Mouse (Mus musculus): ENCODE data around the gene Plac8.

The Plac8 gene

GRCm38 (mm10) chr5:100578863-100579411 is 6.9 kb upstream of the Plac8 start:
- DNase-seq = no peak

GRCm38 (mm10) chr5:100574771-100575170 is 2.7 kb upstream of the Plac8 start:
- DNase-seq = no peak

GRCm38 (mm10) chr5:100573256-100573655 is 1.2 kb upstream of the Plac8 start:
- DNase-seq = no peak

GRCm38 (mm10) chr5:100570716-100571115 is 1.3 kb downstream of the Plac8 start:
- DNase-seq = no peak

DNA sequence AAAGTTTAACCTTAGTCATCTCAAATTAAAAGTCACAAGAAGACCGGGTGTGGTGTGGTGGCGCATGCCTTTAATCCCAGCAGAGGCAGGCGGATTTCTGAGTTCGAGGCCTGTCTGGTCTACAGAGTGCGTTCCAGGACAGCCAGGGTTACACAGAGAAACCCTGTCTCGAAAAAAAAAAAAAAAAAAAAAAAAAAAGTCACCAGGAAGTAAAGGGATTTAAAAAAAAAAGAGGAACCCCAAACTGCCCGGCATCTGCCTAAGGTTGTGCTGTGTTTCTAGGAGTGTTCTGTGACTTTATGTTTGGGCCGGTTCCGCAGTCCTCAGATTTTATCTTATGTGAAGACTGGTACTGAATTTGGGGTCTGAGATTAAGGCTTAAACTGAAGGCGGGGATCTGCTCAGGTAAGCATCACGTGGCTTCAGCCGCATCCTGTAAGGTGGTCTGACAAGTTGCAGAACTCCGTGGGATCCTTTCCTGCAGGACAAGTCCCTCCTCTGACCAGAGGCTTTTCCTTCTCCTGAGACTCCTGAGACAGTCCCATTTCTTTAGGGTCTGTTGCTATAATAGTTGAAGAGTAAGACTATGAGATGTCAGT is 1.9 kb downstream of the Plac8 start:
- DNase-seq = no peak

DNA sequence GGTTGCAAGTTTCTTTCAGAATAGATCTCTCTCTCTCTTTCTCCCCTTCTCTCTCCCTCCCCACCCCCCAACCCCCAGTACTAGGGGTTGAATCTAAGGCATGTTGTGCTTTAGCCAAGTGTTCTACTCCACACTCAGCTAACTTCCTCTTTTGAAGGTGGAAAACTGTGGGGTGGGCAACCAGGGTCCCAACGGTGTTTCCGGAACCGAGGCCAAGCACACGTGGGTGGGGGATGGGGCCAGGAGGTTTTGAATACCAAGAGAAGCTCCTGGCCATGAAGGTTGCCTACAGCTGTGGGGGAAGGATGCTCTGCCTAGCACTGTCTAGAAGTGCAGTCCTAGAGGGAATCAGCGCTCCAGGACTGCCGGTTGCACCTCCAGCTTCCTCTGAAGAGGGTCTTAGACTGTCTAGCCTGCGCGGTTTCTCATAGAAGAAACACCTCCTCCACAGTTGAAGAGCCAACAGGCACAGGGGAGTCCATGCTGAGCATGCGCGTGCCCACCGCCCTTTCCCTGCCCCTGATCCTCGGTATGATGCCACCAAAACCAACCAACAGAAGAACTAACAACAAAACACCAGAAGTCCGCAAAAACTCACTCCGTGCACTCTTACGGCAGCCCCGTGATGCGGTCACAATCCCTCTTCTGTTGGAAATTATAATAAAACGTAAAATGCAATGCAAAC is 2.7 kb downstream of the Plac8 start:
- DNase-seq = no peak

DNA sequence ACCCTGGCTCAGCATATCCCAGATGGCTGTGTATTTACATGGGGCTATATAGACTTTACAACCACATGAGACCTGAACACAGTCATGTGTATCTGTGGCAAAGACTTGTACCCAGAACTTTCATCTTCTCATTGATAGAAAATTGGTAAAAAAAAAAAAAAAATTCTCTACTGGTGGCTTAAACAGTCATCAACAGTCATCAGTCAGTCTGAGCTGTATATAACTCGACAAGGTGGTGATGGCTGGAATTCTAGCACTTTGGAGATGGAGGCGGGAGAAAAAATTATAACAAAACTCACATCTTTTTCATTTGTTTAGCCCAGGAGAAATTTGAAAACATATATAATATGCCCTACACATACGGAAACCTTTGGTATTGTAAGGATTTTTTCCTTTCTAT is 3.2 kb downstream of the Plac8 start:
- no peak for DNase-seq

DNA sequence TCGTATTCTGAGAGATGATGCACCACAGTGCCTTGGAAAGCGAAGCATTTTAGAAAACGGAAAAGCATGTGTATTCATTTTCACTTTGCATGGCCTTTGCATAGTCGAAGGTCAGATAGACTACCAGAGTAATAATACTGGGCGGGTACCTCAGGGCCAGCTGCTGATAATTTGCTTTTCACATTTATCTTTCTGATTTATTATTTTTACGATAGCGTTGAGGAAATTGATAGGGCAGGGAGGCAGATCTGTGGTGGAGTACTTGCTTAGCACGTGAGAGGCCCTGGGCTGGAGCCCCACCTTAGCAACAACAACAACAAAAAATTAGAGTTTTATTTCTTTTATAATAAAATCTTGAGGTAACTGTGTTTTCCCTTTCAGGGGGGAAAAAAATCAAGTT is 3.9 kb downstream of the Plac8 start:
- no peak for DNase-seq

GRCm38 (mm10) chr5:100567258-100568032 is 4.6 kb downstream of the Plac8 start:
- no peak for DNase-seq

GRCm38 (mm10) chr5:100566798-100567197 is 5.2 kb downstream of the Plac8 start:
- no peak for DNase-seq

- DNase-seq = no peak
These were observed 9.3 kb downstream of the Plac8 start for GRCm38 (mm10) chr5:100562702-100563101.

GRCm38 (mm10) chr5:100559357-100559756 is 12.7 kb downstream of the Plac8 start:
- no peak for DNase-seq

DNA sequence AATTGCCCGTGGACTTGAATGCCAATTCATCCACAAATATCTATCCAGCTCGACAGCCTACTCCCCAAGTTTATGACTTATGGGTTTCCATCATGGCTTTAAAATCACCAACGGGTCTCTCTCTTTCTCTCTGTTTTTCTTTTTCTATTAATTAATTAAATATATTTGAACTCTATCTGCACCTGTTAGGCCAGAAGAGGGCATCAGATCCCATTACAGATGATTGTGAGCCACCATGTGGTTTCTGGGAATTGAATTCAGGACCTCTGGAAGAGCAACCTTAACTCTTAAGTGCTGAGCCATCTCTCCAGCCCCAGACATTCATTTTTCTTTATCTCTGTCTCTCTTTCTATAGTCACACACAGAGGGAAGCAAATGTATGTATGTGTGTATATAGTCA is 13.3 kb downstream of the Plac8 start:
- DNase-seq = no peak

DNA sequence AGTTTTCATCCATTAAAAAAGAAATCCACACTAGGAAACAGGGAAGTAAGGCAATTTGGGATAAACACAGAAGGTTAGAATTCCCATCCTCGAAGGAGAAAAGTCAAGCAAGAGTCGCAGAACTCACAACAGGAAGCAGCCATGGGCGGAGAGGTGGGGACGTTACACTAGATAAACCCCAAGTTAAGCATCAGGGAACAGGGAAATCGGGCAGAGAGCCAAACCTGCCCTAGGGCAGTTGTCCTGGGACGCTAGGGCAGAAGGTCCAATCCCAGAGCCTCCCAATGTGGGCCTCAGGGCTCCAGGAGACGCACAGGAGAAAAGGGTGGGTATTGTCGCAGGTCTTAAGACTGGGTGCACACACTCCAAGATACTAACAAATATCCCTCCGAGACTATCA is 14.5 kb downstream of the Plac8 start:
- no peak for DNase-seq

DNA sequence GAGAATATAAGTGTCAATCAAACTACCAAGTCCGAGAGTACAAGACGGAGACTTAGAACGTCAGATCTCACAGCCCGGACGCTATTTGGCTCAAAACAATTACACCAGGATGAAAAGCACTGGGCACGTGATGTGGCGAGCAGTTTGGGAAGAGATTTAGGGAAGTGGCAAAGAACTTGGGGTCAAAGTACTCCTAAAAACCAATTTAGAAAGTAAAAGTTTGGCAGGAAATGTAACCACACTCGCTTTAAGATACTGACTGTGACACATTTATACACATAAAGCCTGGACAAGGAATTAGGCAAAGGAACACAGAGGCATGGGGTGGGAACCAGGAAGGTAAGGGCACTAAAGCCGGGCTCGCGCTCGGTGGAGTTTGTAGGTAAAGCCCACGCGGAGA is 15.0 kb downstream of the Plac8 start:
- no peak for DNase-seq

DNA sequence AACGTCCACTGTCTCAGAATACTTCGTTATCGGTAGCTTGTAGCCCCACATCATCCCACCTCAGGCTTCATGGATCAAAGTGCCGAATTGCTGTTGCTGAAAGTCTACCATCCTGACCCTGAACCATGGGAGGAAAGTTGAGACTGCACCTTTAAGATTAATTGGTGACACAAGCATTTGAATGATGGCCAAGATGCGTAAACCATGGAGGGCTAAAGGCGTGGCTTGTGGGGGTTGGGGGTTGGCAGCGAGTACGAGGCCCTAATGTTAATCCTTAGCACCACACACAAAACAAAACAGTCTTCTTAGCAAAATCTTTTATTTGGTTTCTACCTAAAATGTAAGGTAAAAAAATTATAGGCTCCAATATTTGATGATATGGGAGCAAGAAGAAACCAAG is 18.6 kb downstream of the Plac8 start:
- no peak for DNase-seq

DNA sequence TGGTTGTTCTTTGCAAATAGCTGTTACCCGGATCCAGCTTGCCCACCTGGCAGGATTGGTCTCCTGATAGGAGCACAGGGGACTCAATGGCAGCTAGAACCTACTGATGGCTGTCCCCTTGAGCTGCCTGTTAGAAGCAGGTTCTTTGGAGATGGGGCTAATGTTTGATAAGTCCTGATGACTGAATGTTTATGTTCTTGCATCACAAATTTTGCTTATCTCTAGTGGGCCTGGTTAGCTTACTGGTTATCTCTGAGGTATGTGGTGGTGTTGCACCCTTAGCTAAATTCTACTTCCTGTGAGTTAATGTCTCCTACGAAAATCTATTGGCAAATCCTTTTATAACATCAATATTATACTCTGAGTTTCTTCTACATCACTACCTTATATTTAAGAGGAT is 20.1 kb downstream of the Plac8 start:
- DNase-seq = no peak

- DNase-seq = no peak
These were observed 21.9 kb downstream of the Plac8 start for GRCm38 (mm10) chr5:100550151-100550550.

DNA sequence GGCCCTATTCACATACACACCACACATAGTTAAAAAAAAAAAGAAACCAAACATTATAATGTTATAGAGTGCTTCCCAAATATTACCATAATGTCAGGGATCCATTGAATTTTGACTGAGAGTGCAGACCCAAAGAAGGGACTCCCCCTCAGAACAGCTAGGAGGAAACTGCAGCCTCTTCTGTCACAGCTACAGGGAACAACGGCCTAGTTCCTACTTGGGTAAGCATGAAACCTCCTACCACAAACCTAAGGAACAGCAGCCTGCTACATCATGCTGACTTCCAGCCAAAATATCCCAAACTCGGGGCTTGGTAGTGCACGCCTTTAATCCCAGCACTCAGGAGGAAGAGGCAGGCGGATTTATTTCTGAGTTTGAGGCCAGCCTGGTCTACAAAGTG is 22.7 kb downstream of the Plac8 start:
- no peak for DNase-seq

DNA sequence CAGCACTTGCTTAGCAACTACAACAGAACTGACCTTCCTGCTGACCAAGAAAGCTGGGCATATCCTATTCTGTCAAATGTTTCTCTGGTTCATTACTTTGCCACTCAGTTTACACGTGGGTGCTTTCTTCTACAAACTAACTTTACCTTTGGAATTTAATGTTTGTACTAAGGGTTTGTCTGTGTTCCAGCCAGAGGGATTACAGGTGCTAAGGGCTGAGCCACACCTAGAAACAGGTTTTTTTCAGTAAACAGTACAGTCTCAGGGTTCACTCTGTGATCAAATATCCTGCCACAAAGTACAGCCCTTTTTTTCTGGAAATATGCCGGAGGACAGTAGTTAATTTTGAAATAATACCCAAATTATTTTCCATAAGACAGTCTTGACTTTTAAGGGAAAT is 23.8 kb downstream of the Plac8 start:
- DNase-seq = no peak

- no peak for DNase-seq
These were observed 25.6 kb downstream of the Plac8 start for GRCm38 (mm10) chr5:100546294-100547080.

DNA sequence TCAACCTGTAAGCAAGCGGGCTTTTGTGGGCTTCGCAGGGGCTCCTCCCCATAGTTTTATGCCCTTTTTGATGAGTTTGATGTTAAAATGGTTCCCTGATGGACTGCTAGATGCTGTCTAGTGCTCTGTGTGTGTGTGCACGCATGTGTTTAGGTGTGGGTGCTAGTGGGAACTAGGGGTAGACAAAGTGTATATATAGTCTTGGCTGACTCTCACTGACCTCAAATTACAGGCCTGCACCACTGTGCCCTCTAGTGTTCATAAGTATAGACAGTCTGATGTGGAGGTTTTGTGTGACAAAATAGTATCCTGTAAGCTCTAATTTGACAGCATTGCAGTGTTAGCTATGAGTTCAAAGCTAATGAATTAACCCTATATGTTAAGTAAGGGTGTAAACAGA is 35.4 kb downstream of the Plac8 start:
- DNase-seq = no peak

GRCm38 (mm10) chr5:100535826-100536225 is 36.2 kb downstream of the Plac8 start:
- no peak for DNase-seq

Data from cerebellum, adult 9-11 months (tissue).